Mouse (Mus musculus) CD4-positive naive resting alpha-beta T cell, adult 76 days (primary cell): ENCODE measurements around the gene Uqcrh. TPM values are rescaled to one million over a fixed set of nuclear protein-coding genes. Genes with fewer than 3 reads are reported as not detected.

Experiments
- total RNA-seq: library from RNA; stranded (reverse); gene quantifications from one replicate; pipeline ENCODE4 v1.2.4, GENCODE M21; 2023

The Uqcrh gene
- total RNA-seq: 297 TPM

GRCm38 (mm10) chr4:116074861-116075620, at the start of gene Uqcrh, which contains the start of gene Lrrc41:
Uqcrh (minus strand) TSS chr4:116075071.
Lrrc41 (plus strand) TSS chr4:116075269.

GRCm38 (mm10) chr4:116123602-116124519, 49.0 kb upstream of the Uqcrh start, which contains the start of the genes Rad54l and Pomgnt1:
Rad54l (minus strand) TSS chr4:116123690.
Pomgnt1 (plus strand) TSS chr4:116123840.

GRCm38 (mm10) chr4:116053399-116053961, 21.4 kb downstream of the Uqcrh start, which contains the start of gene Nsun4:
Nsun4 (minus strand) TSS chr4:116053876.

GRCm38 (mm10) chr4:116017902-116018746, 56.7 kb downstream of the Uqcrh start, which contains the start of gene Faah:
Faah (minus strand) TSS chr4:116017926.

Other genes with a start within 250 kb of the Uqcrh start
- gene Mob3c, start 247.0 kb downstream of the Uqcrh start, total RNA-seq: 14.9 TPM
- gene Mknk1, start 235.9 kb downstream of the Uqcrh start, total RNA-seq: 49.8 TPM
- not detected for gene Kncn, start 190.7 kb downstream of the Uqcrh start, total RNA-seq
- gene 6430628N08Rik, start 184.4 kb downstream of the Uqcrh start, total RNA-seq: not detected
- gene Dmbx1, start 135.1 kb downstream of the Uqcrh start, total RNA-seq: not detected
- gene Faah, start 57.1 kb downstream of the Uqcrh start, total RNA-seq: 141 TPM
- 63.0 TPM for gene Nsun4, start 21.2 kb downstream of the Uqcrh start, total RNA-seq
- 25.1 TPM for gene Lrrc41, start 198 bp upstream of the Uqcrh start, total RNA-seq
- 0.38 TPM for gene Rad54l, start 48.6 kb upstream of the Uqcrh start, total RNA-seq
- gene Pomgnt1, start 48.8 kb upstream of the Uqcrh start, total RNA-seq: 31.9 TPM
- 0.56 TPM for gene Lurap1, start 76.3 kb upstream of the Uqcrh start, total RNA-seq
- gene Tspan1, start 92.5 kb upstream of the Uqcrh start, total RNA-seq: not detected
- gene 1700042G07Rik, start 98.3 kb upstream of the Uqcrh start, total RNA-seq: not detected
- gene Gm49337, start 98.3 kb upstream of the Uqcrh start, total RNA-seq: not detected
- 3.2 TPM for gene Pik3r3, start 146.5 kb upstream of the Uqcrh start, total RNA-seq